Mouse (Mus musculus) heart, adult 2 months (tissue): ENCODE measurements around the gene B4galt1.

ENCODE experiments used
- CTCF ChIP-seq: fragments of 200-600 bp; IDR thresholded peaks from 2 replicates; pipeline ENCODE4 v1.8.1; 2022; ENCODE audit warnings: antibody characterized with exemption, mild to moderate bottlenecking, moderate library complexity
- EP300 ChIP-seq: fragments of 200-500 bp; IDR thresholded peaks from 2 replicates; pipeline ENCODE4 v1.6.1; 2011; ENCODE audit warnings: low read depth, low read length, control low read depth; ENCODE audit not compliant: insufficient read depth

DNA sequence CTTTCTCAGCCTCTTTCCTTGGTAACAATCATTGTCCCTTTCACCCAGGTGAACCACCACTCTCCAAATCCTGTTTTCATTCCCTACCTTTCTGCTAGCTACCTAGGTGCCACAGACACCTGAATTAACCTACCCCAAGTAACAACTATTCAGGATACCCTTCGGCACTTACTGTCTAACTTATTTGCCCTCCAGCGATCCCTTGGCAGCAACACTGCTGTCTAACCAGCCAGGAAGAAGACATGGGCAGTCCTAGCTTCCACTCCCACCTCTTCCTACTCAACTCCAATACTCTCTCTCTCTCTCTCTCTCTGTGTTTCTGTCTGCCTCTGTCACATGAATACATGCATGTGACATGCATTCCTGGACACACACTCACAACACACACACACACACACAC is 27.0 kb downstream of the B4galt1 start:
- TF ChIP-seq EP300, result no peak
- TF ChIP-seq CTCF, result no peak
